Mouse (Mus musculus) lung, postnatal 0 days (tissue): ENCODE data around the gene Cfap45. TPM values are rescaled to one million over a fixed set of nuclear protein-coding genes. Genes with fewer than 3 reads are reported as not detected.

Experiments used
- ATAC-seq: fragments of 200-750 bp; cut with Nextera tagmentation; 2 replicates; pipeline ENCODE4 v1.8.0; 2017; ENCODE audit warnings: moderate library complexity
- DNase-seq: peaks from one replicate; pipeline ENCODE4 v3.0.0-alpha.2; 2016; ENCODE audit warnings: low spot score
- H3K27ac ChIP-seq: fragments of 300-500 bp; sonication (generic); 2 replicates; pipeline ENCODE4 v1.5.1; 2014; ENCODE audit warnings: antibody characterized with exemption, mild to moderate bottlenecking, low read length, mixed read lengths
- H3K27me3 ChIP-seq: fragments of 300-500 bp; sonication (generic); replicated peaks from 2 replicates; pipeline ENCODE4 v1.6.1; 2014; ENCODE audit warnings: low read length, mixed read lengths; ENCODE audit not compliant: insufficient read depth
- H3K36me3 ChIP-seq: fragments of 300-500 bp; sonication (generic); 2 replicates; pipeline ENCODE4 v1.6.1; 2014; ENCODE audit warnings: low read length, mixed read lengths; ENCODE audit not compliant: insufficient read depth
- H3K4me1 ChIP-seq: fragments of 300-500 bp; sonication (generic); 2 replicates; pipeline ENCODE4 v1.6.1; 2014; ENCODE audit warnings: antibody characterized with exemption, low read depth, low read length, mixed read lengths; ENCODE audit not compliant: insufficient read depth
- H3K4me2 ChIP-seq: fragments of 300-500 bp; sonication (generic); replicated peaks from 2 replicates; pipeline ENCODE4 v1.6.1; 2014; ENCODE audit warnings: low read depth, mild to moderate bottlenecking, low read length, moderate library complexity, mixed read lengths
- H3K4me3 ChIP-seq: fragments of 300-500 bp; sonication (generic); 2 replicates; pipeline ENCODE4 v1.5.1; 2014; ENCODE audit warnings: low read depth, low read length
- H3K9ac ChIP-seq: fragments of 300-500 bp; sonication (generic); replicated peaks from 2 replicates; pipeline ENCODE4 v1.6.1; 2014; ENCODE audit warnings: low read depth, mild to moderate bottlenecking
- H3K9me3 ChIP-seq: fragments of 300-500 bp; sonication (generic); 2 replicates; pipeline ENCODE4 v1.6.1; 2016; ENCODE audit warnings: low read length, mixed read lengths
- CTCF ChIP-seq: IDR thresholded peaks from 2 replicates; pipeline ENCODE4 v1.5.1; 2016; ENCODE audit warnings: antibody characterized with exemption, mild to moderate bottlenecking
- EP300 ChIP-seq: IDR thresholded peaks from 2 replicates; pipeline ENCODE4 v1.6.1; 2016; ENCODE audit warnings: antibody characterized with exemption, mild to moderate bottlenecking, control low read depth
- WGBS: fragments of 180-500 bp; shearing (Covaris S2); extraction: QIAGEN DNeasy Blood & Tissue Kit; methylation state at CpG from one replicate; pipeline ENCODE4 v1.1.7; 2014; 5-methylcytosine and 5-hydroxymethylcytosine counted together
- polyA plus RNA-seq: library from polyadenylated mRNA; unstranded; fragments of >200 nt; fragmentation: Nextera tagmentation; extraction: Ambion mirVana; gene quantifications from 2 replicates; pipeline ENCODE4 v1.2.1, GENCODE M21; 2015

Cfap45 gene
- polyA plus RNA-seq, 1 experiment from 2014 or later: 12.2 TPM

DNA sequence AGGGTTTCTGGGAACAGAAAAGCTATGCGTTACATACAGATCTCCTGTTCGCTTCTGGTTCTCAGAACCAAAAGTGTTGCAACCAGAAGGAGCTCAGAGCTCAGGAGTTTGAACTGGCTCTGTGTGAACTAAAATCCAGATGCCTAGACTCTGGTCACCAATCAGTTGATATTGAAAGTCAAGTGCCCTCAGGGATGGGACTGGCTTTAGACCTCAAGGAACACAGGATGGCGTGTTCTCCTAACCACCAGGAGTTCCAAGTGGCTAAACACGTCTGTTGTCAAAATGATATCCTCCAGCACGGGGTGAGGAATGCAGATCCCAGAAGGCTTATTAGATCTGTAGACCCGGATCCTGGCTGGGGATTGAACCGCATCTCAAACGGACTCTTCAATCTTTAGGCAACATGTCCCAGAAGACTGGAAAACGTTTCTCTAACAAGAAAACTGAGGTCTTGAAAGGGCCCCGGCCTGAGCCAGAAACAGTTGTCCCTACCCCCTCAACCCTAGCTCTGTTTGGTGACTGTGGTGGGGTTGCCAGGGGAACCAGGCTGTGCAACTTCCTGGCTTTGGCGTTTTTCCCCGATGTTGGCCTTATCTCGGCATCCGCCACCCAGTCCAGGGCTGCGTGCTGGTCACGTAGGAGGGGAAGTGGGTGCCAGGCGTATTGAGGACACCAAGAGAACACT, 6.9 kb upstream of the Cfap45 start:
- peak; percentile 95 for DNase-seq
- Histone ChIP-seq H3K9ac (no peak overlapping the region), H3K4me2 (peak overlapping the region; percentile 36), H3K27me3 (no peaks in the 10 kb centered on the region), H3K27ac (peak overlapping the region; percentile 79), H3K36me3 (peaks cover 3% of the 10 kb centered on the region; the same call in 1 of the 2 replicates), H3K4me3 (no peak overlapping the region), H3K4me1 (peaks cover 26% of the 10 kb centered on the region), H3K9me3 (peaks cover 5% of the 10 kb centered on the region; the same call in 1 of the 2 replicates)
- TF ChIP-seq CTCF (no peak), EP300 (peak; percentile 54; the same call in 1 of the 2 replicates)
- whole genome bisulfite sequencing: 22% methylated on average over 17 of the region's 17 CpGs
- ATAC-seq: peak; percentile 84

DNA sequence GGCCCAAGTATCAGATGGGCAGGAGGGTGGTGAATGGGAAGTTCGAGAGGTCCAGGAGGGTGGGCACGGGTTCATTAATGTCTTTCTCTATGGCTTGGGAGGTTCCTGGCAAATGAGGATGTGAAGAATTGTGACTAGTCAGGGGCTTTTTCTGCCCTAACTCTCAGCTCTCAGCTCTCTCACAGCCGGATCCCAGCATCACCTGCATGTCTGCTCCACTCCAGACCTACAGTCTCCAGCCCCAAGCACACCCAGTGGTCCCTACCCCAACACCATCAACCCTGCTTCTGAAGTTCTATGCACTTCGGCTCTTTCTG, 6.4 kb upstream of the Cfap45 start:
- Histone ChIP-seq H3K4me3 (no peak overlapping the region), H3K4me1 (peaks cover 26% of the 10 kb centered on the region), H3K9ac (no peak overlapping the region), H3K27ac (peak overlapping the region; percentile 79), H3K9me3 (peaks cover 5% of the 10 kb centered on the region; the same call in 1 of the 2 replicates), H3K36me3 (no peaks in the 10 kb centered on the region; the same call in 1 of the 2 replicates), H3K27me3 (no peaks in the 10 kb centered on the region), H3K4me2 (0 out of 2 replicates have a peak overlapping the region, but pooled peaks have one; percentile 36)
- no peak for DNase-seq
- WGBS: 43% methylated on average over 4 of the region's 4 CpGs
- TF ChIP-seq CTCF (no peak), EP300 (no peak)
- ATAC-seq: no peak

DNA sequence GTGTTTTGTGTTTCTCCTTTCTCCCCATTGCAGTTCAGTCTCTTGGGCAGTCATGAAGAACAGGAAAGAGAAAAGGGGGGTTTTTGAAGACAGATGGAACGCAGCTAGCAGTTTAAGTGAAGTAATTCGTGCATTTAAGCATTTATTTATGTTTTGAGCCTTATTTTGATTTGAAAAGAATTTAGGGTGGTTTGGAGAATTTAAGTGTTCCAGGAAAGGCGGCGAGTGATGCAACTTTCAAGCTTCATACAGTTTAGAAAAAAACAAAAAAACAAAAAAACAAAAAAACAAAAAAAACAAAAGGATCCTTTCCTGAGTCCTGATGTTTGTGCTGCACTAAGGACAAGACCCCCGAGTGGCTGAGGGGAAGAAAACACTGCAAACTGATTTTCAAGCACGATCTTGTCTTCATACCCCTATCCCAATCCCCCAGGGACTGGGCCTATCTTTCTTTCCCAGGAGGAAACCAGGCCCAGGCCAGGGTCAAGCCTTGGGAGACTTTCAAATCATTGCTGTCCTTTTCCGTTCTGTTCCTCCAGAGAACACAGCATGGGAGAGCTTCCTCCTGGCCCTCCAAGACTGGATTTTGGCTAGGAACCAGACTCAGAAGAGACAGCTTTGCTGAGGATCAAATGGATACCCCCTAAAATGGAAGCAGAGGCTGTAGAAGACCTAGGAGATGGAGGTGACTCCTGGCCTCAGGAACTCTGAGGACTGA, 5.9 kb upstream of the Cfap45 start:
- Histone ChIP-seq H3K4me3 (no peak overlapping the region), H3K4me2 (no peak overlapping the region), H3K27me3 (no peaks in the 10 kb centered on the region), H3K4me1 (peaks cover 26% of the 10 kb centered on the region), H3K9me3 (peaks cover 5% of the 10 kb centered on the region; the same call in 1 of the 2 replicates), H3K9ac (no peak overlapping the region), H3K36me3 (no peaks in the 10 kb centered on the region; the same call in 1 of the 2 replicates), H3K27ac (peak overlapping the region; percentile 79)
- TF ChIP-seq CTCF: no peak
- TF ChIP-seq EP300: 0 out of 2 replicates have a peak, but pooled peaks have one; percentile 20
- ATAC-seq (no peak), DNase-seq (peak; percentile 65)
- 51% methylated on average over 7 of the region's 7 CpGs for WGBS

DNA sequence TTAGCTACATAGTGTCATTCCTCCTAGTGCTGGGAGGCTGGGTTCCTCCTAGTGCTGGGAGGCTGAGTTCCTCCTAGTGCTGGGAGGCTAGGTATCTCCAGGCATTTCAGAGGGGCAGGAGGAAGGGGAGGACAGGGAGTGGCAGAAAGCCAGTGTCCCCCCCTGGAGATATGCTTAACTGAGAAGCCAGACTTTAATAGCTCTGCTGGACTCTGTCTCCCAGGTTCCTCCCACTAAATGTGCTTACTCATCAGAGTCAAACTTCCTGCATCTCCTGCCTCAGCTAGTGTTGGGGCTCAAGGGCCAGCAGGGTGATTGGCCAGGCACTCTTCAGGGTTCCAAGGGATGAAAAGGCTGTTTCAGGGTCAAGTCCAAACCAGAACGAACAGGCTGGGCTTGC, 5.2 kb upstream of the Cfap45 start:
- Histone ChIP-seq H3K36me3 (no peaks in the 10 kb centered on the region), H3K27me3 (no peaks in the 10 kb centered on the region), H3K4me2 (no peak overlapping the region), H3K9me3 (peaks cover 5% of the 10 kb centered on the region; the same call in 1 of the 2 replicates), H3K27ac (peak overlapping the region; percentile 79), H3K9ac (no peak overlapping the region), H3K4me3 (no peak overlapping the region), H3K4me1 (peaks cover 31% of the 10 kb centered on the region)
- no peak for ATAC-seq
- DNase-seq: peak; percentile 5
- 59% methylated on average over 1 of the region's 1 CpGs for WGBS
- TF ChIP-seq EP300 (no peak), CTCF (no peak)

DNA sequence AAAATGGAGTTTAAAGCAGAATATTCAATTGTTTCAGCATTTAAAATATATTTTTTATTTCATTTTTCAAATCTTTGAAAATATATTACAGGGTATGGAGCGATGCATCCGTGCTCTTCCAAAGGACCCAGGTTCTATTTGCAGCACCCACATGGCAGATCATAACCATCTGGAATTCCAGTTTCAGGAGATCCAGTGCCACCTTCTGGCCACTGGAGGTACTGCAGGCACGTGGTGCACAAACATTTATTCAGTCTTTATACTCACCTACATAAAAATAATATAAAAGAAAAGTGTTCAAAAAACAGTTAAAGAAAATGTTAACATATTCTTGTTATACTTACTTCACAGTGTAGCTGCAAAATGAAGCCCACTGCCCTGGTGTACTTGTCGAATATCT, 2.6 kb upstream of the Cfap45 start:
- TF ChIP-seq CTCF (peak; percentile 69), EP300 (no peak)
- DNase-seq (no peak), ATAC-seq (no peak)
- no peak overlapping the region for H3K4me3 ChIP-seq
- no peak overlapping the region for H3K27ac ChIP-seq
- WGBS: 78% methylated on average over 4 of the region's 4 CpGs
- H3K4me1 ChIP-seq: peaks cover 29% of the 10 kb centered on the region; the same call in 1 of the 2 replicates
- H3K9me3 ChIP-seq: peaks cover 5% of the 10 kb centered on the region; the same call in 1 of the 2 replicates
- no peaks in the 10 kb centered on the region for H3K27me3 ChIP-seq
- H3K4me2 ChIP-seq: no peak overlapping the region
- no peak overlapping the region for H3K9ac ChIP-seq
- no peaks in the 10 kb centered on the region for H3K36me3 ChIP-seq

DNA sequence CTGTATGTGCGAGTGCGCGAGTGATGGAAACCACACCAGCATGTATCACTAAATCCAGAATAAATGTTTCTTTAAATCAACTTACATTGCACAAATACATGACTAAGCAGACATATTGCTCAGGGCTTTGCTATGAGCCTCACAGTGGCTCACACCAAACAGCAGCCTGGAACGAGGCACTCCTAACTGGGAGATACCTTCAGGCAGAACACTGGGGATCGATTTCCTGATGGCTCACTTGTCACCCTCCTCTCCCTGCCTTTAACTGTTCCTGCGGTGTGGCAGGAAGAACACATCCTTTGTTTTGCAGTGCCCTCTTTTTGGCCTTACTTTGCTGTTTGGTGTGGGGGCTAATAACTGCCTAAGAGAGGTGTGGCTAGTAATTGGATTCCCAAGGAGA, 957 bp upstream of the Cfap45 start:
- H3K36me3 ChIP-seq: no peaks in the 10 kb centered on the region
- H3K9ac ChIP-seq: no peak overlapping the region
- H3K4me1 ChIP-seq: peaks cover 18% of the 10 kb centered on the region
- DNase-seq: no peak
- no peak overlapping the region for H3K4me3 ChIP-seq
- H3K4me2 ChIP-seq: no peak overlapping the region
- no peak overlapping the region for H3K27ac ChIP-seq
- H3K27me3 ChIP-seq: no peaks in the 10 kb centered on the region
- WGBS: 59% methylated on average over 6 of the region's 6 CpGs
- peaks cover 5% of the 10 kb centered on the region; the same call in 1 of the 2 replicates for H3K9me3 ChIP-seq
- TF ChIP-seq CTCF: no peak
- TF ChIP-seq EP300: no peak
- no peak for ATAC-seq
